Mouse (Mus musculus): ENCODE data around the gene Emilin3. TPM values are rescaled to one million over a fixed set of nuclear protein-coding genes. Genes with fewer than 3 reads are reported as not detected.
A peak's percentile ranks its signal among the peaks of the same experiment; 100 is the strongest.

Gene Emilin3
- total RNA-seq, 4 experiments from 2014 or later = 0.12 to 0.20 (median 0.18) TPM; not detected in 1

DNA sequence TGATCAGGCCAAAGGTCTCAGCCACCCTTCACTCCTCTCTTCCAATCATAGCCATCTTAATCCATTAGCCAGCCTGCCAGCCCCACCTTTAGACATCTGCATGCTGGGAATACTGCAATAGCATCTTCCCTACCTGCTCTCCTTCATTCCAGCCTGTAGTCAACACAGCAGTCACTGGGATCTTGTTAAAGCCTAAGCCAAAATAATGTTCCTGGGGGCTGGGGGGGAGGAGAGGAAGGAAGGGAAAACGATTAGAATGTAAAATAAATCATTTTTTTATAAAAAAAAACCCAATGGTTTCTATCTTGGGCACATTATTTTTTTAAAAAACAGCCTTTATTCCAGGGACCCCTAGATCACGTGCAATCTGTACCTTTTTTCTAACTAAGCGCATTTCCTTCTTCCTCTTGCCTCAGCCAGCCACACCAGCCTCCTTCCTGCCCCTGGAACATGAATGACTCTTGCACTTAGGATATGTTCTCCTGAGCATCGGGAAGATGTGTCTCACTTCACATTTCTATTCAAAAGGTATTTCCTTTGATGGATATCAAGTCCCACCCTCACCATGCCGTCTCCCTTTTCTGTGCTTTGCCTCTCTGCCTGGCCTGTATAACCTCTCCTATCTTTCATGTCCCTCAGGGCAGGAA is 37.8 kb downstream of the Emilin3 start:
- DNase-seq (ENCODE audit: low spot score in 2 of 2) = no peak

DNA sequence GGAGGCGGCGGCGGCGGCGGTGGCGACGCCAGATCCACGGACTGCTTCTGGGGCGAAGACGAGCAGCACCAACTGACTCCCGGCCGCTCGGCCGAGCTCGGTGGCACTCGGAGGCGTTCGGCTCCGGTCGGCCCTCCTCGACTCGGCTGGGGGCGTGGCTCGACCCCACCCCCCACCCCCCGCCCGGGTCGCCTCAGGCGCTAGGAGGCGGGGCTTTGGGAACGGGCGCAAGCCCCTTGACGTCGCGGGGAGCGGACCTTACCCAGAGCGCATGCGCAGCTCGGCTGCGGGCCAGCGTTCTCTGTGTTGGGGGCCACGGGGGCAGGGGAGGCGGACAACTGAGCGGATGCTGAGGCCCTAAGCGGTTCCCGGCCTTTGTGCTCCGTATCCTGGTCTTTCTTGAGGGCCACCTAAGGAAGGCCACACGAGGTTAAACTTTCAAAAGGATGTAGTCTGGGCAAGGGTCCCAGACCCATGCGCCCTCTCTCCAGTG is 39.2 kb downstream of the Emilin3 start, which contains the start of gene Zhx3:
Gene Zhx3, minus strand, starts transcription at position 109 of the 493 bp plus-strand sequence.
- peak; percentile 86 to 91 for DNase-seq (ENCODE audit: low spot score in 2 of 2)

DNA sequence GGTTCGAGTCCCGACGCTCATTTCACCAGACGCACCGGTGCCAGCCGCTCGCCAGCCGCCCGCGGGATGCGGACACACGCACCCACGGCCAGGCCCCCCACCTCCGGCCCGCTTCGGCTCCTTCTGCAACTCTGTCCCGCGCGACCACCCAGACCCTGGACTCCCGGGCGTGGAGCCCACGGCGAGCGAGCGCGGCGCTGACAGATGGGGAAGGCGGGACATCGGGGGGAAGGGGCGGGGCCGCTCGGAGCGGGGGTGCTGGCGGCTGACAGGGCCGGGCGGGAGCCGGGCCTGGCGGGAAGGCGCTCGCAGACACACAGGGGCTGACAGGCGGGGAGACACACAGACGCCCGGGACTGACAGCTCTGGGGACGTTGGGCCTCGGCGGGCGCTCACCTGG is 39.7 kb downstream of the Emilin3 start:
- DNase-seq (ENCODE audit: low spot score in 2 of 2) = peak; percentile 48 to 53

DNA sequence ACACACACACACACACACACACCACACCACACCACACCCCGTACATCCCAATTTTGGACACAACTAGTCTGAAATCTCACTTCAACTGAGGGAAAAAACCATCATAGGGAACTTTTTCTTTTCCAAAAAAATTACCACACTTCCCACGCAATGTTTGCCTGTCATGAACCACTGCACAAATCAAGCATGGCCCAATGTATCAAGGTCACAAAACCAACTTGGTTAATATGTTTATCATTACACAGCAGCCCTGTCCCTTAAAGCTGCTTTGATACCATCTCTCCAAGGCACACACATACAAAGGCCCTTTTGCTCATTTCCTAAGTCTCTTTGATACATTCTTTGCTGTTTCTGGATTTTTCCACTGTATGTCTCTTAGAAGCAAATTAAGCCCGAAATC is 40.8 kb downstream of the Emilin3 start:
- no peak for DNase-seq (ENCODE audit: low spot score in 2 of 2)

DNA sequence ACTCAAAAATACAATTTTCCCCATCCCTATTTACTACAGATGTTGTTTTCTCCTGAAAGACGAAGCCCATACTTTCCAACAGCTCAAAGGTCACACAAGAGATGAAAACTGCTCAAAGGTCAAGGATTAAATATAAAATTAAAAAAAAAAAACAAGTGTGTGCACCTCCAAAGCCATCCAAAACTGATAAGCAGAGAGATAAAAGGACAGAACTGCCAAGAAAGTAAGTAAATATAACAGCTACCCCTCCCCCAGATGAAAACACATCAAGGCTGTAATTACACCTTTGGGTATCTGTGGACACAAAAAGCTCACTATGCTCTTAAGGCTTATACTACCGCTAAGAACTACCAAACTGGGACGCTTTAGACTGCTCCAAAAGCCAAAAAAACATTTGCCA is 42.7 kb downstream of the Emilin3 start:
- DNase-seq (ENCODE audit: low spot score in 2 of 2) = no peak

DNA sequence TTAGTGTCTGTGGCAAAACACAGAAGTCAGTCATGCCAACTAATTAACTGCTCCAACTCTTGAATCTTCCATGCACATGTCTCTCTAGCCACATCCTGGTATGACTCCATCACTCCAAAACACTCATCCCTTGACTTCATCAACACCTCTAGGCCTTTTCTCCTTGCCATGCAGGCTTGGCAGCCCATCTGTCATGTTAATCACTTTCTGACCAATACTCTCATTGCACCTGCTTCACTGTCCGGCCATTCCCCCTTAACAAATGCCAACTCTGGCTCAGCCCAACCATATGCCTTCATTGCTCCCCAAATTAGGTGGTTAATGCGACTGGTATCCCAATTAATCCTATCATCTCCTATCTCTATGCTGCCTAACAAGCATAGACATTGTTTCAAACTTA is 46.9 kb downstream of the Emilin3 start:
- no peak for DNase-seq (ENCODE audit: low spot score in 2 of 2)

DNA sequence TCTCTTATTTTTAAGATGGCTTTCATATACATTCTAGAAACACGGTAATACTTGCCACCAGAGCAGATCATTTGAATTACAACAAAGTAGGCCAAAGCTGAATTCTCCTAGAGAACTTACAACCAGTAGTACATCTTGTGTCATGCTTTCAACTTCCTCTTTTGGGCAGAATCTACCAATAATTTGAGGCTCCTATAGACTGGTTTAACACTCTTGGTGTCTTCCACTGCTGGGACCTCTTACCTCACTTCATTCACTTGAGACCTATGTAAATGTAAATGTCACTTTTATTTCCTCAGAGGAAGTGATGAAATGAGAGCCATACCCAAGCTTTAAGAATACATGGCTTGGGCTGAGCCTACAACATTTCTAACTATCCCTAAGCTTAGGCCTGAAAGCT is 48.0 kb downstream of the Emilin3 start:
- DNase-seq (ENCODE audit: low spot score in 2 of 2) = no peak

DNA sequence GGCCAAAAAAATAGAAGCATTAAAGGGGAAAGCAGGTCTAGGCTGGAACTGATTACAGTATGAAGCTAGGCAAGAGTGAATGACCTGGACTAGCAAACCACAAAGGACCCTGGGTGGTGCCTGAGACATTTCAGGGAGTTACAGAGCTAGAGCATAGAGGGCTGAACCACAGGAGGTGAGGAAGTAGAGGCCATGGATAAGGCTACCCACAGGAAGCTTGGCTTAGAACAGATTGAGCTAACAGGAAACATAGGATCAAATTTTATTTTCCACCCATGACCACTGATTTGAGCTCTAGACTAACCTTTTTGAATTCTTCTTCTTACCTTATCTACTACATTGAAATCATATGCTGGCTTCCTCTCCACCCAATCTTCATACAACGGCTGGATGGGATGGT is 51.8 kb downstream of the Emilin3 start:
- DNase-seq (ENCODE audit: low spot score in 2 of 2) = no peak

Other genes starting within 250 kb of the Emilin3 start
- gene Plcg1, start 181.0 kb downstream of the Emilin3 start, total RNA-seq (2022) = 100 to 1,000 TPM; 103 to 107 (median 105) TPM
- 100 to 1,000 TPM in 2 of 4 experiments, 10 to 100 TPM in 2; 74.2 to 102 (median 92.4) TPM for gene Zhx3, start 39.3 kb downstream of the Emilin3 start, total RNA-seq (2022)
- gene Lpin3, start 31.7 kb downstream of the Emilin3 start, total RNA-seq (2022) = 1 to 10 TPM; 1.1 to 2.6 (median 1.6) TPM
- 10 to 100 TPM; 56.4 to 73.8 (median 61.9) TPM for gene Chd6, start 196.7 kb upstream of the Emilin3 start, total RNA-seq (2022)